In the genomic region with DNA sequence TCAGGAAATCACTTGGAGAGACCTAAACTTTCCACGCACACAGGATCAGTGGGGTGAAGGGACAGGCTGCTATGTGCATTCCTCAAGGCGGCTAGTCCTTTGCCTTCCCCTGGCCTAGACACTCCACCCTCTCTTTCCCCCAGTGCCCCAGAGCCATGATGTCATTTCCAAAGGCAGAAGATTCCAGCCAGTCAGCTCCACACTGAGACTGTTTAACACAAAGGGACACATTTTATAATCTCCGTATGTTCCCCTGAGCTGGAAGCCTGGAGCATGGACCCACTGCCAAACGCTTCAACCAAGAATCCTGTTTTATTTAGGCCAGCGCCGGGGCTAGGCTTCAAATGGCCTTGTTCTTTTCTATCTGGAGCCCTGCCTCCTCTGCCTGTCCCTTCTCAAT, we compare ENCODE assay signal across 10 mouse cellular contexts.
DNase-seq lines count a peak whose midpoint lies in the region; ATAC-seq lines count a peak whose summit lies in the region.
"Had no signal": no experiment of that assay in that cellular context is flagged by ENCODE, and none has a peak within 500 bp of the region (broad histone marks: within the 10 kb centered on the region; RNA-seq: fewer than 3 reads in every experiment).

No protein-coding gene starts in this region.

- H3K36me3 ChIP-seq in forebrain, embryonic 14.5 days (ENCODE audit: control insufficient read depth, insufficient read depth, low read length): no peaks in the 10 kb centered on the region
- H3K36me3 ChIP-seq in forebrain, embryonic 11.5 days (ENCODE audit: control insufficient read depth, insufficient read depth, low read length): no peaks in the 10 kb centered on the region; the same call in 1 of the 2 replicates
- H3K36me3 ChIP-seq in midbrain, embryonic 13.5 days: peaks cover 16% of the 10 kb centered on the region
- H3K36me3 ChIP-seq in midbrain, embryonic 14.5 days (ENCODE audit: control insufficient read depth, insufficient read depth, low read length): no peaks in the 10 kb centered on the region
- peaks cover 6% of the 10 kb centered on the region for H3K36me3 ChIP-seq in heart, embryonic 10.5 days
- no peaks in the 10 kb centered on the region for H3K36me3 ChIP-seq in neural tube, embryonic 15.5 days

- H3K4me3 ChIP-seq in forebrain, embryonic 14.5 days (ENCODE audit: low read depth, low read length): no peak overlapping the region
- no peak overlapping the region for H3K4me3 ChIP-seq in forebrain, embryonic 11.5 days (ENCODE audit: low read depth, low read length)
- no peak overlapping the region for H3K4me3 ChIP-seq in midbrain, embryonic 13.5 days (replicated peaks)
- no peak overlapping the region for H3K4me3 ChIP-seq in midbrain, embryonic 14.5 days (replicated peaks; ENCODE audit: low read depth, low read length)
- H3K4me3 ChIP-seq in heart, embryonic 10.5 days: no peak overlapping the region
- no peak overlapping the region for H3K4me3 ChIP-seq in neural tube, embryonic 15.5 days (replicated peaks)

- DNase-seq in forebrain, embryonic 14.5 days (ENCODE audit: low spot score): no peak
- DNase-seq in forebrain, embryonic 11.5 days (ENCODE audit: low spot score): no peak
- no peak for DNase-seq in midbrain, embryonic 14.5 days
- no peak for DNase-seq in heart, embryonic 10.5 days (ENCODE audit: low spot score)
- no peak for DNase-seq in spleen, postnatal 36 days (ENCODE audit: low spot score in 2 of 2)
- no peak for DNase-seq in urinary bladder, postnatal 10 days (ENCODE audit: low spot score)
- DNase-seq: kidney, adult 18-20 months had no signal

- no peaks in the 10 kb centered on the region for H3K4me1 ChIP-seq in forebrain, embryonic 14.5 days (ENCODE audit: control insufficient read depth, insufficient read depth, low read length)
- H3K4me1 ChIP-seq in forebrain, embryonic 11.5 days (replicated peaks; ENCODE audit: control insufficient read depth, insufficient read depth, low read length): no peaks in the 10 kb centered on the region
- peaks cover 11% of the 10 kb centered on the region for H3K4me1 ChIP-seq in midbrain, embryonic 13.5 days (replicated peaks)
- no peaks in the 10 kb centered on the region for H3K4me1 ChIP-seq in midbrain, embryonic 14.5 days (ENCODE audit: control insufficient read depth, insufficient read depth, low read length)
- peaks cover 29% of the 10 kb centered on the region for H3K4me1 ChIP-seq in heart, embryonic 10.5 days
- 0 out of 2 replicates have a peak, but pooled peaks cover 12% of the 10 kb centered on the region for H3K4me1 ChIP-seq in neural tube, embryonic 15.5 days

- H3K4me2 ChIP-seq in forebrain, embryonic 14.5 days (ENCODE audit: low read length): no peak overlapping the region
- H3K4me2 ChIP-seq in forebrain, embryonic 11.5 days (ENCODE audit: low read depth, low read length, severe bottlenecking): no peak overlapping the region
- no peak overlapping the region for H3K4me2 ChIP-seq in midbrain, embryonic 13.5 days (replicated peaks)
- no peak overlapping the region for H3K4me2 ChIP-seq in midbrain, embryonic 14.5 days (ENCODE audit: low read length)
- H3K4me2 ChIP-seq in neural tube, embryonic 15.5 days: no peak overlapping the region
- H3K4me2 ChIP-seq: liver, embryonic 11.5 days had no signal

- WGBS in forebrain, embryonic 14.5 days: 68% methylated on average over 6 of the region's 6 CpGs
- WGBS in forebrain, embryonic 11.5 days: 83% methylated on average over 6 of the region's 6 CpGs
- 82% methylated on average over 6 of the region's 6 CpGs for WGBS in midbrain, embryonic 13.5 days
- WGBS in midbrain, embryonic 14.5 days: 80% methylated on average over 6 of the region's 6 CpGs
- WGBS in heart, embryonic 10.5 days: 67% methylated on average over 6 of the region's 6 CpGs
- WGBS in neural tube, embryonic 15.5 days: 60% methylated on average over 6 of the region's 6 CpGs

- H3K27ac ChIP-seq in forebrain, embryonic 14.5 days (ENCODE audit: low read depth, low read length): peak overlapping the region; percentile 39; the same call in 1 of the 2 replicates
- no peak overlapping the region; the same call in 1 of the 2 replicates for H3K27ac ChIP-seq in forebrain, embryonic 11.5 days (ENCODE audit: low read depth, low read length)
- 0 out of 2 replicates have a peak overlapping the region, but pooled peaks have one; percentile 32 for H3K27ac ChIP-seq in midbrain, embryonic 13.5 days
- no peak overlapping the region for H3K27ac ChIP-seq in midbrain, embryonic 14.5 days (replicated peaks; ENCODE audit: low read depth, low read length)
- H3K27ac ChIP-seq in heart, embryonic 10.5 days: peak overlapping the region; percentile 65; the same call in 1 of the 2 replicates
- H3K27ac ChIP-seq in neural tube, embryonic 15.5 days (replicated peaks): peak overlapping the region; percentile 58; the same call in 1 of the 2 replicates

- H3K9me3 ChIP-seq in forebrain, embryonic 14.5 days (replicated peaks; ENCODE audit: control insufficient read depth, low read length): no peaks in the 10 kb centered on the region
- no peaks in the 10 kb centered on the region for H3K9me3 ChIP-seq in forebrain, embryonic 11.5 days (ENCODE audit: control insufficient read depth, low read length)
- H3K9me3 ChIP-seq in midbrain, embryonic 13.5 days: no peaks in the 10 kb centered on the region
- H3K9me3 ChIP-seq in midbrain, embryonic 14.5 days (ENCODE audit: control insufficient read depth, low read length): no peaks in the 10 kb centered on the region
- no peaks in the 10 kb centered on the region for H3K9me3 ChIP-seq in heart, embryonic 10.5 days
- no peaks in the 10 kb centered on the region for H3K9me3 ChIP-seq in neural tube, embryonic 15.5 days (replicated peaks)

- no peak overlapping the region for H3K9ac ChIP-seq in forebrain, embryonic 14.5 days (ENCODE audit: low read length)
- H3K9ac ChIP-seq in forebrain, embryonic 11.5 days (ENCODE audit: low read length): no peak overlapping the region
- no peak overlapping the region for H3K9ac ChIP-seq in midbrain, embryonic 13.5 days (replicated peaks)
- no peak overlapping the region for H3K9ac ChIP-seq in midbrain, embryonic 14.5 days (replicated peaks; ENCODE audit: low read length)
- no peak overlapping the region for H3K9ac ChIP-seq in neural tube, embryonic 15.5 days (replicated peaks)

- ATAC-seq in forebrain, embryonic 14.5 days: no peak
- ATAC-seq in forebrain, embryonic 11.5 days (replicated peaks; ENCODE audit: low FRiP score): no peak
- no peak for ATAC-seq in midbrain, embryonic 13.5 days
- ATAC-seq in midbrain, embryonic 14.5 days (ENCODE audit: low FRiP score, low TSS enrichment): no peak
- no peak for ATAC-seq in neural tube, embryonic 15.5 days (ENCODE audit: low FRiP score)

- H3K27me3 ChIP-seq in forebrain, embryonic 14.5 days (replicated peaks; ENCODE audit: control insufficient read depth, insufficient read depth, low read length): no peaks in the 10 kb centered on the region
- no peaks in the 10 kb centered on the region for H3K27me3 ChIP-seq in forebrain, embryonic 11.5 days (ENCODE audit: control insufficient read depth, insufficient read depth, low read length)
- no peaks in the 10 kb centered on the region for H3K27me3 ChIP-seq in midbrain, embryonic 13.5 days
- no peaks in the 10 kb centered on the region for H3K27me3 ChIP-seq in midbrain, embryonic 14.5 days (ENCODE audit: control insufficient read depth, insufficient read depth, low read length)
- H3K27me3 ChIP-seq in heart, embryonic 10.5 days (ENCODE audit: insufficient read depth, poor library complexity, severe bottlenecking): no peaks in the 10 kb centered on the region
- H3K27me3 ChIP-seq in neural tube, embryonic 15.5 days (replicated peaks): no peaks in the 10 kb centered on the region

Comparison
In these comparisons a context has a peak if more than half of its experiments do, and no peak if none do; other contexts are left out.
1. H3K27ac ChIP-seq: peak in forebrain, embryonic 14.5 days (single experiment), midbrain, embryonic 13.5 days (single experiment), heart, embryonic 10.5 days (single experiment) and neural tube, embryonic 15.5 days (single experiment); none in forebrain, embryonic 11.5 days (single experiment) and midbrain, embryonic 14.5 days (single experiment).